Mouse (Mus musculus) kidney, embryonic 15.5 days (tissue): ENCODE data around the gene AI597479. TPM values are rescaled to one million over a fixed set of nuclear protein-coding genes. Genes with fewer than 3 reads are reported as not detected.

Experiments
- ATAC-seq: fragments of 200-750 bp; cut with Nextera tagmentation; replicated peaks from 2 replicates; pipeline ENCODE4 v1.8.0; 2017; ENCODE audit warnings: moderate TSS enrichment; ENCODE audit not compliant: low FRiP score
- H3K27ac ChIP-seq: fragments of 300-500 bp; sonication (generic); 2 replicates; pipeline ENCODE4 v1.5.1; 2015; ENCODE audit warnings: mild to moderate bottlenecking, inconsistent platforms
- H3K27me3 ChIP-seq: fragments of 300-500 bp; sonication (generic); 2 replicates; pipeline ENCODE4 v1.6.1; 2015; ENCODE audit warnings: inconsistent platforms
- H3K36me3 ChIP-seq: fragments of 300-500 bp; sonication (generic); 2 replicates; pipeline ENCODE4 v1.6.1; 2015; ENCODE audit warnings: inconsistent platforms
- H3K4me1 ChIP-seq: fragments of 300-500 bp; sonication (generic); 2 replicates; pipeline ENCODE4 v1.6.1; 2015; ENCODE audit warnings: inconsistent platforms
- H3K4me2 ChIP-seq: fragments of 300-500 bp; sonication (generic); 2 replicates; pipeline ENCODE4 v1.6.1; 2015; ENCODE audit warnings: moderate library complexity, mild to moderate bottlenecking, inconsistent platforms
- H3K4me3 ChIP-seq: fragments of 300-500 bp; sonication (generic); replicated peaks from 2 replicates; pipeline ENCODE4 v1.5.1; 2015; ENCODE audit warnings: mild to moderate bottlenecking, inconsistent platforms
- H3K9ac ChIP-seq: fragments of 300-500 bp; sonication (generic); 2 replicates; pipeline ENCODE4 v1.6.1; 2015; ENCODE audit warnings: mild to moderate bottlenecking, inconsistent platforms
- H3K9me3 ChIP-seq: fragments of 300-500 bp; sonication (generic); replicated peaks from 2 replicates; pipeline ENCODE4 v1.6.1; 2016; ENCODE audit warnings: inconsistent platforms
- WGBS: fragments of 180-500 bp; shearing (Covaris S2); methylation state at CpG from one replicate; pipeline ENCODE4 v1.1.7; 2015; ENCODE audit warnings: mixed read lengths; 5-methylcytosine and 5-hydroxymethylcytosine counted together
- polyA plus RNA-seq: library from polyadenylated mRNA; unstranded; fragments of >200 nt; fragmentation: Nextera tagmentation; extraction: Ambion mirVana; gene quantifications from 2 replicates; pipeline ENCODE4 v1.2.1, GENCODE M21; 2015

The AI597479 gene
- polyA plus RNA-seq, 1 experiment from 2014 or later, result 31.0 TPM

GRCm38 (mm10) chr1:43144338-43144906 lies 45.9 kb downstream of the AI597479 start:
- H3K4me1 ChIP-seq, result peaks cover 14% of the 10 kb centered on the region; the same call in 1 of the 2 replicates
- H3K9me3 ChIP-seq, result no peaks in the 10 kb centered on the region
- H3K4me2 ChIP-seq, result no peak overlapping the region
- ATAC-seq, result no peak
- no peak overlapping the region for H3K27ac ChIP-seq
- no peak overlapping the region for H3K9ac ChIP-seq
- no peak overlapping the region for H3K4me3 ChIP-seq
- H3K36me3 ChIP-seq, result peaks cover 13% of the 10 kb centered on the region
- 71% methylated on average over 8 of the region's 8 CpGs for WGBS
- H3K27me3 ChIP-seq, result no peaks in the 10 kb centered on the region

DNA sequence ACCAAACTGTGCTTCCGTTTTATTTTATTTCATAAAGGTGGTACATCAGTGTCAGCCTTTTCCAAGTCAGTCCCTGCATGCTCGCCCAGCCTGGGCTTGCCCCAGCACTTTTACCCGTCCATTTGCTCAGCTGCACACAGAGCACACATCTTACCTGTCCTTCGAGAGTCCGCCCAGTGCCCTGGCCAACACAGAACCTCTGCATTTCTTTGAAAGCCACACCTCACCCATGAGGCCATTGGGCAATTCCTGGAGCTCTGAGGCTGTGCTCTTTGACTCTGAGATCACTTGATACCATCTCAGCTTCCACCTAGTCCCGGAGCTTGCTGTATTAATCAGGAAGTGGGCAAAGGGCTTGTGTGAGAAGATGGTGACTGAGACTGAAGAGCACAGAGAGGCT lies 46.9 kb downstream of the AI597479 start:
- Histone ChIP-seq H3K4me2 (no peak overlapping the region), H3K4me3 (no peak overlapping the region), H3K27me3 (no peaks in the 10 kb centered on the region), H3K9ac (no peak overlapping the region), H3K9me3 (no peaks in the 10 kb centered on the region), H3K36me3 (peaks cover 13% of the 10 kb centered on the region), H3K27ac (no peak overlapping the region), H3K4me1 (peaks cover 20% of the 10 kb centered on the region)
- 79% methylated on average over 6 of the region's 6 CpGs for WGBS
- no peak for ATAC-seq

DNA sequence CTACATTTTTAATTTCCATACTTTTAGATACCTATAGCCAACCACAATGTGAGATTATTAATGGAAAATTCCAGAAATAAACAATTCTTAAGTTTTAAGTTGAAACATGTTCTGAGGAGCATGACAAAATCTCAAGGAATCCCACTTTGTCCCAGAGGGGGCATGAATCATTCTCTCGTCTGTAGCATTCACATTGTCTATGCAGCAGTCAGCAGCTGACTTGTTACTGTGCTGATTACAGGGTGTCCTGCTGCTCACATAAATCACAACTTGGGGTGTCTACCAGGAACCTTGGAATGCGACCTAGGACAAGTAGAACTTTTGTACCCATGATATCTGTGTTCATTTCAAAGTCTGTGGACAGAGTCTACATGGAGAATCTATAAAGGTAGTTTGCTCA lies 49.0 kb downstream of the AI597479 start:
- WGBS, result 54% methylated on average over 2 of the region's 2 CpGs

DNA sequence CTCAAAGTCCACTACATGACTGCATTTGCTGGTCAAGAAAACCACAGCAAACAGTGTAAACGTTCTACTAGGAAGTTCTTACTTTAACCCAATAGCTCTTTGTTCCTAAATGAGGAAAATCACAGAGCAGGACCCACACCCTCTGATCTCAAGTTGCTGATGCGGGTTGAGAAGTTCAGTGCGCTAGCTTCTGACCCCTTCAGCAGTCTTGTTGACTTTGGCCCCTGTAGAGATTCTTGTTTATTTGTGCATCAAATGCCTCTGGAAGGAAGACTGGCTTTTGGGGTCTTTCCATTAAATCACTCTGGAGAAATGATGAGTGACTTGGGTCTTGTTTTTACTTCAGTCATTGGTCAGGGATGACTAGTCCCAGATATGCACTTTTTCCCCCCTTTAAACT lies 51.7 kb downstream of the AI597479 start:
- Histone ChIP-seq H3K4me3 (no peak overlapping the region), H3K9me3 (no peaks in the 10 kb centered on the region), H3K36me3 (peaks cover 27% of the 10 kb centered on the region), H3K4me2 (no peak overlapping the region), H3K9ac (no peak overlapping the region), H3K27ac (peak overlapping the region; percentile 83), H3K27me3 (no peaks in the 10 kb centered on the region), H3K4me1 (peaks cover 44% of the 10 kb centered on the region)
- peak; percentile 73; the same call in 1 of the 2 replicates for ATAC-seq
- WGBS, result 23% methylated on average over 3 of the region's 3 CpGs

More for the DNA sequence above, 49.0 kb downstream of the AI597479 start:
- Histone ChIP-seq H3K36me3 (peaks cover 17% of the 10 kb centered on the region), H3K4me2 (no peak overlapping the region), H3K27me3 (no peaks in the 10 kb centered on the region), H3K9me3 (no peaks in the 10 kb centered on the region), H3K9ac (no peak overlapping the region), H3K27ac (no peak overlapping the region), H3K4me1 (peaks cover 32% of the 10 kb centered on the region), H3K4me3 (no peak overlapping the region)
- ATAC-seq, result no peak

GRCm38 (mm10) chr1:43152626-43153025 lies 54.1 kb downstream of the AI597479 start:
- H3K27me3 ChIP-seq, result no peaks in the 10 kb centered on the region
- no peak for ATAC-seq
- H3K9me3 ChIP-seq, result no peaks in the 10 kb centered on the region
- H3K4me2 ChIP-seq, result no peak overlapping the region
- peaks cover 33% of the 10 kb centered on the region for H3K36me3 ChIP-seq
- H3K4me1 ChIP-seq, result peaks cover 42% of the 10 kb centered on the region
- H3K9ac ChIP-seq, result no peak overlapping the region
- no peak overlapping the region for H3K27ac ChIP-seq
- no peak overlapping the region for H3K4me3 ChIP-seq
- WGBS, result 91% methylated on average over 4 of the region's 4 CpGs

DNA sequence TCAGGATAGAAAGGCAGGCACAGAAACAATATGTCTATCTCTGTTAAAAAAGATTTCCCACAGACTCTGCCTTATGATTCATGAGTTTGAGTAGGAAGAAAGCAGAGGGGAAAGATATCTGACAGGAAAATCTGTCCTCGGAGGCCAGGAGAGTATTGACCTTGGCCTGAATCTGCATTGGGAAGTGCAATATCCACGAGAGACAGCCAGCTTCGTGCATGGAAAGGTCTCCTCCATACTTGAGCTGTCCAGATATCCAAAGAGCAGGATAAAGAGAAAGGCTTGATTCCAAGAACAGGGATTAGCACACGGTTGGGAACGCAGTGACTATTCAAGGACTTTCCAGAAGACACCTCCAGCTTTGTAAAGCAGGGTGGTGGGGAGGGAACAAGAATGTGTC lies 55.0 kb downstream of the AI597479 start:
- Histone ChIP-seq H3K36me3 (peaks cover 33% of the 10 kb centered on the region), H3K4me1 (peaks cover 43% of the 10 kb centered on the region), H3K27me3 (no peaks in the 10 kb centered on the region), H3K27ac (peak overlapping the region; percentile 27; the same call in 1 of the 2 replicates), H3K9me3 (no peaks in the 10 kb centered on the region), H3K4me2 (no peak overlapping the region), H3K9ac (no peak overlapping the region), H3K4me3 (no peak overlapping the region)
- no peak for ATAC-seq
- 71% methylated on average over 5 of the region's 5 CpGs for WGBS

DNA sequence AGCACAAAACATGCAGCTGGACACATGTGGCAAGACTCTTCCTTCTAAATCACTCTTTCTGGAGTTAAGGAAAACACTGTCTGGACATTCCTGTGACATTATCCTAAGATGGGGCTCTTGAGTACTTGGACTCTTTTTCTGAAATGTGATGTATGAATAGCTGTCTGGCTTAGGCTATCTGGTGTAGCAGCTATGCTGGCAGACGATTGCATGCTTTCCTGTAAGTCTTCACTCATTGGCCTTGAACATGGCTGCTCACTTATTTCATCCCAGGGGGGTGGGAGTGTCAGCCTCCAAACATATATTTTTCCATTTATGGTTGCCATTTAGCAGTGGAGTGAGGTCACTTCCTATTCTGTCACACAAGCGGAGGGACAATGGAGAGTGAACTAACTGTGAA lies 56.0 kb downstream of the AI597479 start:
- no peaks in the 10 kb centered on the region for H3K27me3 ChIP-seq
- H3K9ac ChIP-seq, result no peak overlapping the region
- peaks cover 29% of the 10 kb centered on the region; the same call in 1 of the 2 replicates for H3K36me3 ChIP-seq
- peak; percentile 72 for ATAC-seq
- no peak overlapping the region for H3K4me2 ChIP-seq
- H3K4me3 ChIP-seq, result no peak overlapping the region
- H3K4me1 ChIP-seq, result peaks cover 45% of the 10 kb centered on the region
- WGBS, result 50% methylated on average over 2 of the region's 2 CpGs
- peak overlapping the region; percentile 68; the same call in 1 of the 2 replicates for H3K27ac ChIP-seq
- no peaks in the 10 kb centered on the region for H3K9me3 ChIP-seq

DNA sequence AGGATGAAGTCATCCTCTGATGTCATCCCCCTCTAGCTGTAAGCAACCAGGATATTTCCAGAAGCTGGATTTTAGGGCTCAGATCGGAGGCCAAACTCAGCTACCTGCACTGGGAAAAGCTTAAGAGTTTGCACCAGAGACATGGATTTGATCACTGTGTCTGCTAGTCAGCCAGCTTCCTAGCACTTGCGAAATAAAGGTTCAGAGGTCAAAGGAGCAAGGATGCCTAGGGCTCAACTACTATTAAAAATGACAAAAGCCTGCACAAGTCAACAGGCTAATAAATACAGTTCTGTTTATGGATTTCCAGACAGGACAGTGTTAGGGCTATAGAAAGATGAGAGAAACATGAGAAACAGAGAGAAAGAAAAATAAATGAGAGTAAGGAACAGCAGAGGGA lies 59.4 kb downstream of the AI597479 start:
- no peak overlapping the region for H3K9ac ChIP-seq
- ATAC-seq, result no peak
- H3K9me3 ChIP-seq, result no peaks in the 10 kb centered on the region
- H3K4me3 ChIP-seq, result no peak overlapping the region
- peaks cover 36% of the 10 kb centered on the region; the same call in 1 of the 2 replicates for H3K4me1 ChIP-seq
- WGBS, result 78% methylated on average over 2 of the region's 2 CpGs
- H3K36me3 ChIP-seq, result peaks cover 13% of the 10 kb centered on the region; the same call in 1 of the 2 replicates
- no peak overlapping the region; the same call in 1 of the 2 replicates for H3K27ac ChIP-seq
- H3K4me2 ChIP-seq, result no peak overlapping the region
- no peaks in the 10 kb centered on the region for H3K27me3 ChIP-seq

- no peak for ATAC-seq
- Histone ChIP-seq H3K27ac (peak overlapping the region; percentile 65), H3K4me3 (no peak overlapping the region)
Observed at GRCm38 (mm10) chr1:43159429-43159828, 60.9 kb downstream of the AI597479 start.

DNA sequence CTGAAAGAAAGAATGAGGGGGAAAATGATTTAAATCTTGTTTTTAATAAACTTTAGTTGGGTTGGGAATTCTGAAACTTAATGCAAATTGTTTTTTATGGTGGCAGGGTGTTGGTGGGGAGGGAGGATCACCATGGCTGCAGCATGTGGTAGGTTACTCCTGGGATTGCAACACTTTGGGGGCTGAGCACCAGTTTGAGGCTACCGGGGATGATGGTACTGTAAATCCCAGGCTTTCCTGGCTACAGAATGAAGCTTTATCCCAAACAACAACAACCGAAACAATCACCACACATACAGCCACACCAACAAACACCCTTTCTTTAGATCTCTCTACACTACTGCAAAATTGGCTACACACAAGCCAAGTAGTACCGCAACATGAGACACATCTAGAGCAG lies 63.9 kb downstream of the AI597479 start:
- Histone ChIP-seq H3K27me3 (no peaks in the 10 kb centered on the region), H3K36me3 (0 out of 2 replicates have a peak, but pooled peaks cover 3% of the 10 kb centered on the region), H3K4me1 (peaks cover 28% of the 10 kb centered on the region), H3K4me2 (peak overlapping the region; percentile 87), H3K4me3 (peak overlapping the region; percentile 73), H3K27ac (peak overlapping the region; percentile 90; the same call in 1 of the 2 replicates), H3K9ac (peak overlapping the region; percentile 75; the same call in 1 of the 2 replicates), H3K9me3 (no peaks in the 10 kb centered on the region)
- 79% methylated on average over 3 of the region's 3 CpGs for WGBS
- ATAC-seq, result no peak

More at GRCm38 (mm10) chr1:43159429-43159828, 60.9 kb downstream of the AI597479 start:
- H3K36me3 ChIP-seq, result 0 out of 2 replicates have a peak, but pooled peaks cover 6% of the 10 kb centered on the region
- peak overlapping the region; percentile 28; the same call in 1 of the 2 replicates for H3K4me2 ChIP-seq
- peaks cover 43% of the 10 kb centered on the region for H3K4me1 ChIP-seq
- H3K27me3 ChIP-seq, result no peaks in the 10 kb centered on the region
- no peaks in the 10 kb centered on the region for H3K9me3 ChIP-seq
- H3K9ac ChIP-seq, result no peak overlapping the region
- WGBS, result 45% methylated on average over 4 of the region's 4 CpGs

DNA sequence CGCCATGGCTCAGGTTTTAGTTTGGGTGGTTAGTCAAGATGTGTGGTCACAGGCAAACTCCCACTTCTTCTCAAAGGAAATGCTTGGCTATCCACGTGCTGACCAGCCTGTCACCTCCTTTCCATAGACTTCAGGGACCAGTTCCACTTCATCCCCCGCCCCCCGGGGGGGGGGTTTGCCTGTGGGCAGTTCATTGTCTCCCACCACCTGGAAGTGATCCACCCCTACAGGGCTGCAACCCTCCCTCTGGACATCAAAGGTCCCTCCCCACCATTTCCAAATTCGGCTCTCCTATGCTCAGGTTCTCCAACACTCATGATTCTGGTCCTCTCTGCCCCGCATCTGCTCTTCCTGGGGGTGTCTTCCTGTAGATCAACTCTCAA lies 64.6 kb downstream of the AI597479 start:
- Histone ChIP-seq H3K27ac (peak overlapping the region; percentile 90), H3K9me3 (no peaks in the 10 kb centered on the region), H3K4me3 (peak overlapping the region; percentile 73), H3K4me1 (peaks cover 34% of the 10 kb centered on the region), H3K9ac (peak overlapping the region; percentile 75), H3K36me3 (no peaks in the 10 kb centered on the region), H3K27me3 (no peaks in the 10 kb centered on the region), H3K4me2 (peak overlapping the region; percentile 87)
- peak; percentile 54 for ATAC-seq
- 0% methylated on average over 5 of the region's 6 CpGs for WGBS

DNA sequence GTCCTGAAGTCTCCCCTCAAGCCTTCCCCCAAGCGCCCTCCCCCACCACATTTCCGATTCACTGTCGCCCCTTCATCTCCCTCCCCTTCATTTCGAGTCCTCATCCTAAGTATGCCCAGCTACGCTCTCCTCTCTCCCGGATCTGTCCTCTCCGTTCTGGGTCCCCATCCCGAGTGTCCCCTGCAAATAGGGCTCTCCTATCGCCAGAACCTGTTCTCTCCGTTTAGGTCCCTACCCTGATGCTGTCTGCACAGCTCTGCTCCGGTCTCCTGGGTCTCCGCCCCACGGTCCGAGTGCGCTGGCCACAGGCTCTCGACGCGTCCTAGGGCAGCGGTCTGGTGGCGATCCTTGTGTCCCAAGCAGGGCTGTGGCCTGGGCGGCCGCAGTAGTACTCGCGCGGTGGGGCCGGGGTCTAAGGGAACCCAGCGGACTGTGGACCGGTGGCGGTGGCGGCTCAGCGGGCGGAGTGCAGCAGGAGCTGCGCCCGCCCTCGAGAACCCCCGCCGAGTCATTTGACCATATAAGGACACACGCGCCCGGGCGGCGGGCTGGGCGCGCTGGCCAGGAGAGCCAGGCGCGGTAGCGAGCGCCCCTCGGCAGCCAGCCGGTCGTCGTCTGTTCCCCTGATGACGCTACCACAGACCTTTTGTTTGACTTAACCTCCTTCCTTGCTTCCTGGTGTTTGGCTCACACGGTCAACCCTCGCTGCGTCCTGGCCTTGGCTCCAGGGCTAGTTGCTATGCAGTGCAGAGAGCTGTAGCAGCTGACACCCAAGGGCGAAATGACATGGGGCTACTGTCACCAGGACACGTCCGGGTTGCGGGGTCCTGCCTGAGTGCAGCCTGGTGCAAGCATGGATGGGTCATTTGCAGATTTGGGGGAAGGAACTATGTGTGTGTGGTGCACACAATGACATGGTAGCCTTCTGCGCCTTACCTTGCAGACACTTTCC lies 65.2 kb downstream of the AI597479 start:
- WGBS, result 5% methylated on average over 61 of the region's 61 CpGs
- H3K4me3 ChIP-seq, result peak overlapping the region; percentile 73
- H3K9me3 ChIP-seq, result no peaks in the 10 kb centered on the region
- no peaks in the 10 kb centered on the region for H3K36me3 ChIP-seq
- H3K4me1 ChIP-seq, result peaks cover 37% of the 10 kb centered on the region
- peak overlapping the region; percentile 75 for H3K9ac ChIP-seq
- H3K4me2 ChIP-seq, result peak overlapping the region; percentile 87
- peak; percentile 94 for ATAC-seq
- H3K27me3 ChIP-seq, result no peaks in the 10 kb centered on the region
- H3K27ac ChIP-seq, result peak overlapping the region; percentile 90
